Mouse (Mus musculus) liver, postnatal 0 days (tissue): ENCODE measurements at regions not wholly inside any gene's neighbourhood (a gene's known extent, or its start where the extent isn't known, plus 50 kb on each side); places are given as distances from the start of the nearest gene placed in this dataset.

Experiments
- CTCF ChIP-seq: sonication (generic); IDR thresholded peaks from 2 replicates; pipeline ENCODE4 v1.5.1; 2016; ENCODE audit warnings: antibody characterized with exemption, low read depth
- EP300 ChIP-seq: IDR thresholded peaks from 2 replicates; pipeline ENCODE4 v1.6.1; 2016; ENCODE audit warnings: antibody characterized with exemption, low read depth, mild to moderate bottlenecking

- TF ChIP-seq CTCF (no peak), EP300 (no peak)
Measured at GRCm38 (mm10) chr11:17450360-17451045, 193.1 kb downstream of the C1d start.
